Mouse (Mus musculus): Measurements from ENCODE around the gene Pskh1.

DNA sequence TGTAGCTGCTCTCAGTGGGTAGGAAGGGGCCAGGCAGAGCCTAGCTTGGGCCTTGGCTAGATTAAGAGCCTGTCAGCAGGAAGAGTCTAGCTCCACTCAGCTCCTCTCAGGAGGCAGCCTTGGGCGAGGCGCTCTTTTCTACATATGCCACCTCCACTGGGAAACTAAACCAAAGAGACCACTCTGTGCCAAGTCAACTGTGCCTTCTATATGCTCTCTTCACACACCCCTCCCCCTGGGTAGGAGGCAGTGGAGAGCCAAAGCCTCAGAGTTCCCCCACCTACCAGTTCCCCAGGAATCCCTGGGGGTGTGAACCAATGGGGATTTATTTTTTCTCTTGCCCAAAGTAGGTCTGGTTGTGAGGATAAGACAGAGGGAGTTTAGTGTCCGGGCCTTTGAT, 31.0 kb downstream of the Pskh1 start:
- TF ChIP-seq CTCF (IDR thresholded peaks at IDR 0.05) (no peak), EP300 (IDR thresholded peaks at IDR 0.05) (no peak)

All from lung, postnatal 0 days (tissue).